Mouse (Mus musculus) liver, embryonic 11.5 days (tissue): Measurements from ENCODE around the gene Snx29. TPM values are rescaled to one million over a fixed set of nuclear protein-coding genes. Genes with fewer than 3 reads are reported as not detected.
"Not testable (repeated sequence)": the region's sequence is repeated elsewhere in the genome, so short reads cannot be mapped to it uniquely, and the experiment has no call there.

ENCODE experiments used
- ATAC-seq: fragments of 200-750 bp; cut with Nextera tagmentation; replicated peaks from 2 replicates; pipeline ENCODE4 v1.8.0; 2017; ENCODE audit warnings: moderate number of reproducible peaks, mild to moderate bottlenecking, moderate TSS enrichment, moderate library complexity; ENCODE audit not compliant: low FRiP score
- DNase-seq: peaks from one replicate; pipeline ENCODE4 v3.0.0-alpha.2; 2017; ENCODE audit warnings: low spot score
- H3K27ac ChIP-seq: fragments of 300-500 bp; sonication (generic); 2 replicates; pipeline ENCODE4 v1.5.1; 2014; ENCODE audit warnings: mild to moderate bottlenecking, low read depth, low read length, control low read depth
- H3K27me3 ChIP-seq: fragments of 300-500 bp; sonication (generic); replicated peaks from 2 replicates; pipeline ENCODE4 v1.6.1; 2014; ENCODE audit warnings: low read length, mixed read lengths; ENCODE audit not compliant: control insufficient read depth, insufficient read depth
- H3K36me3 ChIP-seq: fragments of 300-500 bp; sonication (generic); 2 replicates; pipeline ENCODE4 v1.6.1; 2014; ENCODE audit warnings: mild to moderate bottlenecking, low read length, moderate library complexity, mixed read lengths; ENCODE audit not compliant: control insufficient read depth, insufficient read depth
- H3K4me1 ChIP-seq: fragments of 300-500 bp; sonication (generic); replicated peaks from 2 replicates; pipeline ENCODE4 v1.6.1; 2014; ENCODE audit warnings: low read length, mixed read lengths; ENCODE audit not compliant: control insufficient read depth, insufficient read depth
- H3K4me2 ChIP-seq: fragments of 300-500 bp; sonication (generic); 2 replicates; pipeline ENCODE4 v1.6.1; 2014; ENCODE audit warnings: mild to moderate bottlenecking, control low read depth, moderate library complexity
- H3K4me3 ChIP-seq: fragments of 300-500 bp; sonication (generic); 2 replicates; pipeline ENCODE4 v1.5.1; 2014; ENCODE audit warnings: low read depth, low read length, control low read depth
- H3K9ac ChIP-seq: fragments of 300-500 bp; sonication (generic); 2 replicates; pipeline ENCODE4 v1.6.1; 2014; ENCODE audit warnings: low read depth, low read length, control low read depth
- H3K9me3 ChIP-seq: fragments of 300-500 bp; sonication (generic); 2 replicates; pipeline ENCODE4 v1.6.1; 2016; ENCODE audit warnings: low read length, inconsistent platforms, mixed read lengths; ENCODE audit not compliant: control insufficient read depth
- WGBS: fragments of 180-500 bp; shearing (Covaris S2); extraction: QIAGEN DNeasy Blood & Tissue Kit; methylation state at CpG from one replicate; pipeline ENCODE4 v1.1.7; 2014; 5-methylcytosine and 5-hydroxymethylcytosine counted together
- polyA plus RNA-seq: library from polyadenylated mRNA; unstranded; fragments of >200 nt; fragmentation: Nextera tagmentation; extraction: Ambion mirVana; gene quantifications from 2 replicates; pipeline ENCODE4 v1.2.1, GENCODE M21; 2014

Snx29 gene
- polyA plus RNA-seq, 1 experiment from 2014 or later = 5.1 TPM

DNA sequence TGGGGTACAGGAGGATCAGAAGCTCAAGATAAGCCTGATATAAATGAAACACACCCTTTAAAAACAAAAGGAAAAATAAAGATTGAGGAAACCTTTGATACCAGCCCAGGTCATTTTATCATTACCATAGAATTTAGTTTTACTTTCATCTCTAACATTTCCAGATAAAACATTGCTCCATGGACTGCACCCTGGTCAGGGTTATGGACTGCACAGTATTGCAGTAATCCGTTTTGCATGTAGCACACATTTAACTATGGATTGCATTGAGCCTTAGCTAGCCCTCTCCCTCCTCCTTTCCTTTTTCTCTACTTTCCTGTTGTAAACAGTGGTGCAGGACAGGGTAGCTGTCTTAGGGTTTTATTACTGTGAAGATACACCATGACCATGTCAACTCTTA lies 8.3 kb downstream of the Snx29 start:
- Histone ChIP-seq H3K36me3 (no peaks in the 10 kb centered on the region), H3K4me3 (no peak overlapping the region), H3K9ac (no peak overlapping the region), H3K4me2 (no peak overlapping the region), H3K27me3 (no peaks in the 10 kb centered on the region), H3K27ac (no peak overlapping the region), H3K4me1 (no peaks in the 10 kb centered on the region), H3K9me3 (no peaks in the 10 kb centered on the region)
- DNase-seq (no peak), ATAC-seq (no peak)
- 76% methylated on average over 1 of the region's 1 CpGs for WGBS

DNA sequence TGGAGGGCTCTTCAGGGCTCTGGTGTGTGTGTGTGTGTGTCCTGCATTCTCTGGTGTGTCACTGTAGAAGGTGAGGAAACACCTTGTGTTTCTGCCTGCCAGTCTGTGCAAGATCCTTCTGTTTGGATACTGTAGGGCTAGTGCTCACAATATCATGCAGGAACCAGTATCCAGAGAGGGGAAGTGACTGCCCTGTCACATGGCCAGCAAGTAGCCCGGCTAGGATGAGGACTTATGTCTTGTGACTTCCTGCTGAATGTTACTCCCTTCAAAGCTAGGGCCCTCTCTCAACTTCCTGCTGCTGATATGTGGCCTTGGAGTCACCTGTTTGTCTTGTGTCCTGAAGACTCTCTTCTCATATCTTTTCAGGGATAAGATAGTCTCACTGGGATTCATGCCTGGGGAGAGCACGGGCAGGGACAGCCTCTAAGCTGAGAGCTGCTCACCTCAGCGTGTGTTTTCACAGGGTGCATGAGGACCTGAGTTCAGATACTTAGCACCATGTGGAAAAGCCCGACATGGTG lies 20.6 kb downstream of the Snx29 start:
- H3K27me3 ChIP-seq = no peaks in the 10 kb centered on the region
- no peak overlapping the region for H3K4me2 ChIP-seq
- WGBS = 63% methylated on average over 4 of the region's 4 CpGs
- no peaks in the 10 kb centered on the region for H3K9me3 ChIP-seq
- no peak overlapping the region for H3K27ac ChIP-seq
- ATAC-seq (no peak; the same call in 1 of the 2 replicates), DNase-seq (no peak)
- H3K4me3 ChIP-seq = no peak overlapping the region
- H3K4me1 ChIP-seq = no peaks in the 10 kb centered on the region
- H3K9ac ChIP-seq = no peak overlapping the region
- H3K36me3 ChIP-seq = no peaks in the 10 kb centered on the region

DNA sequence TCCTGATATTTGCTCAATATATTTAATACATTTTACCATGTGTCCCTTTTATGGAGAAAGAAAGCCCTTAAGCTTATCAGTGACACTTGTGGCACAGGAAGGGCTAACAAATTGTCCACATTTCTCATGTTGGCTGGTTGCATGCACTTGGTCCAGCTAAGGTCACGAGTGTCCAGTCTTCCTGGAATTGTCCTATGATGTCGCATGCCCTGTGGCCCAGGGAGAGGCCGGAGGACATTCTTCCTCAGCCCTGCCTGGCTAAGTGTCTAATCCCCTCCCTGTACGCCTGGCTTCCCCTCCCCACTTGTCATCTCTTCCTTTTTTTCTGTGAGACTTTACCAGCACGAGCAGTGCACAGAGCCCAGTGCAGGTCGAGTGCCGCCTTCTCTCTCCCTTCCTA lies 29.2 kb downstream of the Snx29 start:
- Histone ChIP-seq H3K9ac (no peak overlapping the region), H3K9me3 (no peaks in the 10 kb centered on the region), H3K4me3 (no peak overlapping the region), H3K36me3 (no peaks in the 10 kb centered on the region; the same call in 1 of the 2 replicates), H3K4me2 (no peak overlapping the region), H3K4me1 (peaks cover 3% of the 10 kb centered on the region; the same call in 1 of the 2 replicates), H3K27me3 (no peaks in the 10 kb centered on the region), H3K27ac (no peak overlapping the region)
- DNase-seq (no peak), ATAC-seq (no peak)
- 48% methylated on average over 7 of the region's 7 CpGs for whole genome bisulfite sequencing

DNA sequence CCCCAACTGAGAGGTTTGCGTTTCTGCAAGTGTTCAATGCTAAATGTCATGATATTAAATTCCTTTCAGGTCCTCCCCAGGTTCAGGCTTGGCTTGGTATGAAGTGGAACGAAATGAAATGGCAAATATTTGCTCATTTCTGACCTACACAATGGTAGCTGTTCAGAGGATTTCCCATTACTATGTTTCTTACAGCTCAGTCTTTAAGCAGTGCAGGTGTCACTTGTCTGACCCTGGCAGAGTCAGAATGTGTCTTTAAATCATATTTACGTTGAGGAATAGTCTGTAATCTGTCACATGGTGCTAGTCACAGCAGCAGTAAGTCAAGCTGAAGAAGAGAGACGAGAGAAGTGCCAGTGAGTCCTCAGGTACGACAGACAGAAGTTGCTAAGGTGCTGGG lies 36.5 kb downstream of the Snx29 start:
- H3K4me3 ChIP-seq = no peak overlapping the region
- no peaks in the 10 kb centered on the region for H3K27me3 ChIP-seq
- no peak overlapping the region for H3K27ac ChIP-seq
- no peaks in the 10 kb centered on the region for H3K36me3 ChIP-seq
- DNase-seq (no peak), ATAC-seq (no peak)
- WGBS = 61% methylated on average over 5 of the region's 5 CpGs
- H3K9ac ChIP-seq = no peak overlapping the region
- H3K4me2 ChIP-seq = no peak overlapping the region
- no peaks in the 10 kb centered on the region for H3K9me3 ChIP-seq
- no peaks in the 10 kb centered on the region for H3K4me1 ChIP-seq

DNA sequence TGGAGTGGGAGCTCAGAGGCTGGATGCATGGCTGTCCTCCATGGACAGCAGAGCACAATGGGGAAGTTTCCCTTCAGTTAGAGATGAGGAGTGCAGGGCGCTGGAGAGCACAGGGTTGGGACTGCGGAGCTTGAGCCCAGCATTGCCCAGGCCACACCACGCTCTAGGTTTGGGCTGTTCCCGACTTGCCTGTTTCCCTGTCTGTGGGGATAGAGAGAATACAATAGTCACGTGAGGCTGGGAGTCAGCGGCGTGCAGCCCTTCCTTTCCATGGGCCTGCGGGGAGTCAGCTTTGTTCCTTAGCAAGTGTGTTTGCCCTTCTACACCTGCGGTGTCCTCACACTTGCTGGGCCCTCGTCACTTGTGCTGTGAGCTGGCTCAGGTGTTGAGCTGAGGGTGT lies 37.2 kb downstream of the Snx29 start:
- no peak overlapping the region for H3K9ac ChIP-seq
- H3K4me3 ChIP-seq = no peak overlapping the region
- H3K36me3 ChIP-seq = no peaks in the 10 kb centered on the region
- H3K4me1 ChIP-seq = no peaks in the 10 kb centered on the region
- H3K27ac ChIP-seq = no peak overlapping the region
- WGBS = 55% methylated on average over 10 of the region's 10 CpGs
- ATAC-seq = no peak
- DNase-seq = no peak
- no peak overlapping the region for H3K4me2 ChIP-seq
- no peaks in the 10 kb centered on the region for H3K27me3 ChIP-seq
- no peaks in the 10 kb centered on the region for H3K9me3 ChIP-seq

DNA sequence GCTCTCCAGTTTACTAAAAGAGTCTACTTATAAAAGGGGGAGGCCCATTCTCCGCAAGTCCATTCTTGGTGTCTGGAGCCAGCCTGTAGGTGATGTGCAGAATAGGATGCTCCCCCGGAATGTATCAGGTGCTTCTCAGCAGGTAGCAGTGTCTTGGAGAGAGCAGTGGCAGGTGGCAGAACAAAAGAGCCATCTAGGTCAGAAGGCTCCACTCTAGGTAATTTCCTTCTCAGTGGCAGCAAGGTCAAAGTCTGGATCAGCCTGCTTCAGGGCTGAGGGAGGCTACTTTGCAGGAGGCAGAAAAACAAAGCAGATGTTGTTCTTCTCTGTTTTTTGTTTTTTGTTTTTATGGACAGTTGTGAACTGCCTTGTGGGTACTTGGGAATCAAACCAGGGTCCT lies 37.9 kb downstream of the Snx29 start:
- 84% methylated on average over 2 of the region's 2 CpGs for WGBS
- H3K9me3 ChIP-seq, H3K27ac ChIP-seq, DNase-seq, H3K36me3 ChIP-seq, H3K4me3 ChIP-seq, H3K4me2 ChIP-seq, H3K4me1 ChIP-seq, H3K27me3 ChIP-seq, ATAC-seq, H3K9ac ChIP-seq: not testable (repeated sequence)

DNA sequence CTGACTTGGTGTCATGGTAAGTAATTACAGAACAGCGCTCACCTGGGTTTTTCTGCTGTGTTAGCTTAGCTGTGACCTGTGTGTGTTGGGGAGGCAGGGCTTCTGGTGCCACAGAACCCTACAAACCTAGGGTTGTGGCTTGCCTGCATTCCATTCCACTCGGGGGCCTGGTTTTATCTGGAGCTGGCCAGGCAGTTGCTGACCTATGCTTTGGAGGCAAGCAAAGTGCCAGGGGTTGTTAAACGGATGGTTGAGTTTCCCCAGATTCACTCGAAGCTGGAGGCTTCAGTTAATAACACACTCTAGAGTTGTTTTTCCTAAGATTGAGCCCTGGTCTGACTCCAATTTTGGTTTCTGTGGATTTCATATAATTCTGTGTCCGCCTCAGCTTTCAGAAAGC lies 42.9 kb downstream of the Snx29 start:
- no peak for ATAC-seq
- Histone ChIP-seq H3K9me3 (no peaks in the 10 kb centered on the region), H3K9ac (no peak overlapping the region), H3K27me3 (no peaks in the 10 kb centered on the region), H3K36me3 (no peaks in the 10 kb centered on the region), H3K27ac (no peak overlapping the region), H3K4me1 (peaks cover 9% of the 10 kb centered on the region; the same call in 1 of the 2 replicates), H3K4me2 (no peak overlapping the region), H3K4me3 (no peak overlapping the region)
- no peak for DNase-seq
- WGBS = 63% methylated on average over 5 of the region's 5 CpGs

DNA sequence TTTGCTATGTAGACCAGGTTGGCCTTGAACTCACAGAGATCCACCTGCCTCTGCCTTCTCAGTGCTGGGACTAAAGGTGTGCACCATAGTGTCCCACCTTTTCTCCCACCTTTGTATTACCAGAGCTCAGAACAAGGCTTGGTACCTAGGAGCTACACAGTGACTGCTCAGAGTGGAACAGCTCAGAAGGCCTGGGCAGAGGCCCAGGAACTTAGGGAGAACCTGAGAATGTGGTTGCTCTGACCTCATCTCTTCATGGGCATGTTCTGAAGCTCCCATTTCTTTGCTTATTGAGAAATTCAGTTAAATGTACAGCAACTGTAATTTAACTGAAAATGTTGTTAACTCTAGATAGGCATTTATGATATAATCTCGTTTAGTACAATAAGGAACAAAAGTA lies 44.1 kb downstream of the Snx29 start:
- WGBS = 68% methylated on average over 1 of the region's 1 CpGs
- ATAC-seq = no peak
- Histone ChIP-seq H3K27ac (no peak overlapping the region), H3K9me3 (no peaks in the 10 kb centered on the region), H3K9ac (no peak overlapping the region), H3K4me3 (no peak overlapping the region), H3K27me3 (no peaks in the 10 kb centered on the region), H3K4me2 (no peak overlapping the region), H3K36me3 (no peaks in the 10 kb centered on the region), H3K4me1 (peaks cover 9% of the 10 kb centered on the region; the same call in 1 of the 2 replicates)
- DNase-seq = no peak

DNA sequence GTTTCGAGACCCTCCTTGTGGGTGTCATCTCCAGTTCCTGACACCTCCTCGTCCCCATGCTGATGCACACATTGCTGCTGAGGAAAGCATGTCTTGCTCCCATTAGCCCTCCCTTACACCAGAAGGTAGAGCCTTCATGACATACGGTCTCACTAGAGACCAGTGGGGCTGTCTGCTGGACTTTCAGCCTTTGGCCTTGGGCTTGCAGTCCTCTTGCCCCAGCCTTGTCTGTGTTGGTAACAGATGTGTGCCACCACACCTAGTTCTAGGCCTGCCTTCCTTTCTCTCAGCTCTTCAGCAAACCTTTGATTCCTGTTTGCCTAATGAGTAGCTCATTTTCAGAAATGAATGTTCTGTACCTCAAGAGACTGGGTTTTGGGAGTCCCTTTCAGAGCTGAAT lies 45.7 kb downstream of the Snx29 start:
- Histone ChIP-seq H3K4me3 (no peak overlapping the region), H3K27ac (no peak overlapping the region), H3K4me2 (no peak overlapping the region), H3K9me3 (no peaks in the 10 kb centered on the region), H3K36me3 (no peaks in the 10 kb centered on the region), H3K9ac (no peak overlapping the region), H3K27me3 (no peaks in the 10 kb centered on the region), H3K4me1 (peaks cover 9% of the 10 kb centered on the region; the same call in 1 of the 2 replicates)
- 88% methylated on average over 3 of the region's 3 CpGs for WGBS
- DNase-seq = no peak
- no peak for ATAC-seq
